Mouse (Mus musculus): ENCODE results near the gene Copz1. TPM values are rescaled to one million over a fixed set of nuclear protein-coding genes. Genes with fewer than 3 reads are reported as not detected.
"Not testable (repeated sequence)": the region's sequence is repeated elsewhere in the genome, so short reads cannot be mapped to it uniquely, and the experiment has no call there.

Gene Copz1
- polyA plus RNA-seq, 1 experiment, result 129 TPM

DNA sequence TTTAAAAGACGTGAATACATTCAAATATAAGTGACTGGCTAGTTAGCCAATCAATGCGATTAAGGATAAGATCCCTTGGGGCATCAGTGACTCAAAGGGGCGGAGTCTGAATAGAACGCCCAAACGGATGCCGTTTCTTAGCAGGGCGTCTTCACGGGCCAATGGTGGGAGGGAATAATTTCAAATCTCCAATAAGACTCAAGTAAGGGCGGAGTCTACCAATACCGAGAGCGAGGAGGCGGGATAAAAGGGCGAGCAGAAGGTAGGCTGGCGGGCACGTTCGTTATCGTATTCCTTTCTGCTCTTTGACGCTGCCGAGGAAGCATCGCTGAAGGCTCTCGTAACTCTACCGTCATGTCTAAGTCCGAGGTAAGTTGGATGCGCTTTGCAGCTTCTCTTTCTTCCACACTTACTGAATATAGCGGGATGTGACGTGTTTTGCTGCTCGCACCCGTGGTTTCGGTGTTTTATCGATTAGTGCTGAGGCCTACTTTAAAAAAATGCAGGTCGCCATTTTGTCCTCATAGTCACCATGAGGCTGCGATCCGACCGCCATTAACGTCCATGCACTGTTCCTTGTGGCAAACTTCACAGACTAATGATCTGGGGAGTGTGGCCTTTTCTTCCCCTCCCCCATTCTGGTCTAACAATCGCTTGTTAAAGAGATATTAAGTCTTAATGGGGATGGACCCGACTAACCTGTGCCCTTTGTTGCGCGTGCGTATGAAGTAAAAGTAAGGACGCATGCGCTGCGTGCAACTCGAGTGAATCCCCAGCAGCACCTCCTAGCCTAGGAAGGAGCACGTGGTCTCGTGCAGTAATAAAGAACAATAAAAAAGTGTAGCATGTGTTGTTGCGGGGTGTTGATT is 32.1 kb upstream of the Copz1 start, which contains the start of gene Hnrnpa1:
TSS of gene Hnrnpa1 (plus strand) at position 273 of the 869 bp plus-strand sequence.
- H3K4me1 ChIP-seq (ENCODE audit: control insufficient read depth, insufficient read depth, low read length), result peaks cover 13% of the 10 kb centered on the region
- peak within 1 kb of the TSS; percentile 90 for H3K27ac ChIP-seq (ENCODE audit: insufficient read depth, low read depth, low read length)
- TF ChIP-seq CTCF (IDR thresholded peaks at IDR 0.05; ENCODE audit: low read depth, low read length) (no peak), POLR2A (IDR thresholded peaks at IDR 0.05; ENCODE audit: borderline replicate concordance, low read depth, low read length) (no peak)
- H3K4me3 ChIP-seq (ENCODE audit: insufficient read depth, low read length), result peak within 1 kb of the TSS; percentile 83

DNA sequence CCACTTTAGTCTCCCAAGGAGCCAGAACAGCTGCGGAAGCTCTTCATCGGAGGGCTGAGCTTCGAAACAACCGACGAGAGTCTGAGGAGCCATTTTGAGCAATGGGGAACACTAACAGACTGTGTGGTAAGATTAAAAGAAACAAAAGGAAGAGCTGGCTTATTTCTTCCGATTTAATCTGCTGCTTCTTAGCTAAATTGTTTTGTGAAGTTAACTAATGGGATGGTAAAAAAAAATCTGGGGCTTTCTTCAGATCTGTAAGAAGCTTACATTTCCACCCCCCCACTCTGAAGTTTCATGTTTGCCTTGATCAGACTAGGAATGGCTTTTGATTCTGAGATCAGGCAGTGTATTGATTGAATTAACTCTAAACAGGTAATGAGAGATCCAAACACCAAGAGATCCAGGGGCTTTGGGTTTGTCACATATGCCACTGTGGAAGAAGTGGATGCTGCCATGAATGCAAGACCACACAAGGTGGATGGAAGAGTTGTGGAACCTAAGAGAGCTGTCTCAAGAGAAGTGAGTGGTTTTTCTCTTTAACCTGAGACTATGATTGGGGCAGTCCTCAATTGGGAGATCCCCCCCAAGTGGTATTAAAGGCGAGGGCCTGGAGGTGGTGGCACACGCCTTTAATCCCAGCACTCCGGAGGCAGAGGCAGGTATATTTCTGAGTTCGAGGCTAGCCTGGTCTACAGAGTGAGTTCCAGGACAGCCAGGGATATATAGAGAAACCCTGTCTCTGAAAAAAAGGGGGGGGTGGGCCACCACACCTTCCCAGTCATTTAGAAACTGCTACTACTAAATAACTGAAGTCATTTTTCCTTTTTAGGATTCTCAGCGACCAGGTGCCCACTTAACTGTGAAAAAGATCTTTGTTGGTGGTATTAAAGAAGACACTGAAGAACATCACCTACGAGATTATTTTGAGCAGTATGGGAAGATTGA is 31.2 kb upstream of the Copz1 start:
- peaks cover 13% of the 10 kb centered on the region for H3K4me1 ChIP-seq (ENCODE audit: control insufficient read depth, insufficient read depth, low read length)
- peak overlapping the region; percentile 90 for H3K27ac ChIP-seq (ENCODE audit: insufficient read depth, low read depth, low read length)
- H3K4me3 ChIP-seq (ENCODE audit: insufficient read depth, low read length), result peak overlapping the region; percentile 83

DNA sequence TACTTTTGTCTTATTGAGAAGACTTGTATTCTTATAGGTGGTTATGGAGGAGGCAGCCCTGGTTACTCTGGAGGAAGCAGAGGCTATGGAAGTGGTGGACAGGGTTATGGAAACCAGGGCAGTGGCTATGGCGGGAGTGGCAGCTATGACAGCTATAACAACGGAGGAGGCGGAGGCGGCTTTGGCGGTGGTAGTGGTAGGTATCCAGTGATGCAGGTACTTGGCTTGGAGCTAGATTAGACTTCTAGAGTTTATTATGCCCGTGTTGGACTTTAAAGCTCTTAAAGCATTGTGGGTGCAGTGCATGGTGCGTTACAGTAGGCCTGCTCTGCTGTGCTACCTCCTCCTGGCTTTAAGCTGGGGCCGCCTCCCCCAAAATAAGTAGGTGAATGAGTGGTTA is 29.6 kb upstream of the Copz1 start:
- Histone ChIP-seq H3K4me3 (ENCODE audit: insufficient read depth, low read length) (peak overlapping the region; percentile 47), H3K4me1 (ENCODE audit: control insufficient read depth, insufficient read depth, low read length) (peaks cover 11% of the 10 kb centered on the region), H3K27ac (ENCODE audit: insufficient read depth, low read depth, low read length) (no peak overlapping the region)
- no peak for TF ChIP-seq CTCF (IDR thresholded peaks at IDR 0.05; ENCODE audit: low read depth, low read length)
- TF ChIP-seq POLR2A (IDR thresholded peaks at IDR 0.05; ENCODE audit: borderline replicate concordance, low read depth, low read length), result no peak

DNA sequence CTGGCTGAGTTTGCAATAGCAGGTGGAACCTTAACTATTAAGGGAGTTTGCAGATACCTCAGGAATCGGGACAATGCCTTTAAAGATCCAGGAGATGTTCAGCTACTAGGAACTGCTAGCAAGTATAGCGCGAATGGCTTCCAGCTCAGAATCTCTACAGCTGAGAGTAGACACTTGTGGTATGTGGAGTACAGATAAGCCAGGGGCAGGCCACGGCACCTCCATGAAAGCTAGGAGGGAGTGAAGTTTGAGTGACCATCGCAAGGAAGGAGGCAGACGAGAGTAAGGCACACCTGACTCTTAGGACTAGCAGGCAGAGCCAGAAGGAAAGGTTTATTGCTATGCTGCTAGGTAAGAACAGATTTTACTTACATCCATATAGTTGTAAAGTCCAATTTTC is 26.9 kb upstream of the Copz1 start:
- no peak for TF ChIP-seq POLR2A (IDR thresholded peaks at IDR 0.05; ENCODE audit: borderline replicate concordance, low read depth, low read length)
- no peak for TF ChIP-seq CTCF (IDR thresholded peaks at IDR 0.05; ENCODE audit: low read depth, low read length)
- H3K27ac ChIP-seq (ENCODE audit: insufficient read depth, low read depth, low read length), result no peak overlapping the region
- H3K4me1 ChIP-seq (ENCODE audit: control insufficient read depth, insufficient read depth, low read length), result peaks cover 9% of the 10 kb centered on the region
- H3K4me3 ChIP-seq (ENCODE audit: insufficient read depth, low read length), result no peak overlapping the region

DNA sequence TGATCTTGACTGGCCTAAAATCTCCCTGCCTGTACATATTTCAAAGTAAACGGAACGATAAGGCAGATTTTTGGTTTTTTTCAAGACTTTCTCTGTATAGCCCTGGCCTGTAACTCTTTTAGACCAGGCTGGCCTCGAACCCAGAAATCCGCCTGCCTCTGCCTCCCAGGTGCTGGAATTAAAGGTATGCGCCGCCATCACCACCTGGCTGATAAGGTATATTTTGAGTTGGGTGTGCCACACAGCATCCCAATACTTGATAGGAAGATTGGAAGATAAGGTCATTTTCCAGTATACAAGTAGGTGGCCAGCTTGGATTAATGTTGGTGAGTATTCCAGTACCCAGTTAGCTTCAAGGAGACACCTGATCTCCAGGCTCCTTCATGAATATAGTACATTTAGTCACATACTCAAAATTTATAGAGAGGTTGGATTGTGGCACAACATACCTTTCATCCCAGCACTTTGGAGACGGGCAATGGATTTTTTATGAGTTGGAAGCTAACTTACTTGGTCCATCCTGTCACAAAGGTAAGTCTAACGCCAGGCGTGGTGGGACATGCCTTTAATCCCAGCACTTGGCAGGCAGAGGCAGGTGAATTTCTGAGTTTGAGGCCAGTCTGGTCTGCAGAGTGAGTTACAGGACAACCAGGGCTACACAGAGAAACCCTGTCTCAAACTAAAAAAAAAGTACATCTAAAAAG is 25.3 kb upstream of the Copz1 start:
- no peak overlapping the region for H3K27ac ChIP-seq (ENCODE audit: insufficient read depth, low read depth, low read length)
- TF ChIP-seq CTCF (IDR thresholded peaks at IDR 0.05; ENCODE audit: low read depth, low read length), result no peak
- peaks cover 8% of the 10 kb centered on the region for H3K4me1 ChIP-seq (ENCODE audit: control insufficient read depth, insufficient read depth, low read length)
- H3K4me3 ChIP-seq (ENCODE audit: insufficient read depth, low read length), result no peak overlapping the region

DNA sequence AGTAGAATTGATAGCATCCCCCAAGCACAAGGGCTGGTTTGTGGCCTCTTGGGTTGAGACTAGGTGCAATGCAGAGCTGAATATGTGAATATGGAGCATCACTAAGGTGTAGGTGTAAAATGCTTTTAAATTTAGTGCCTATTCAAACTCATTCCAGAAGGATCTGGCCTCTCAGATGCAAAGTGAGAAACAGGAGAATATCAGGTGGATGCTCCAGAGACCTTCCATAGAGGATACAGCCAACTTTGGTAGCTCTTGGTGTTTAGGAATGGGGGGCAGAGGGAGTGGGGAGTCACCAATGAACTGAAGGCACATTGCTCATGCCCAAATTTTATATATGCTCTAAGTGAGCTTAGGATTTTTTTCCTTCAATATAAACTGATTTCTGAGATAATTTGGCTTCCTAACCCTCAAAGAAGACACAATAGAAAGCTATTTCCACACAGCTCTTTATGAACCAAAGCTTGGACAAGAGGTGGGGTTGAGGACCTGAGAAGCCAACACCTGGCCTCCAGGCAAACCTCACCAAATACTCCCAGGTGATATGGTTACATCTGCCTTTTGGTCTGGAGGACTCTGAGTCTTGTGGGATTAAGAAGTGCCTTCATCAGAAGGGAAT is 24.6 kb upstream of the Copz1 start:
- Histone ChIP-seq H3K4me3 (ENCODE audit: insufficient read depth, low read length) (no peak overlapping the region), H3K27ac (ENCODE audit: insufficient read depth, low read depth, low read length) (no peak overlapping the region), H3K4me1 (ENCODE audit: control insufficient read depth, insufficient read depth, low read length) (peaks cover 2% of the 10 kb centered on the region)
- TF ChIP-seq CTCF (IDR thresholded peaks at IDR 0.05; ENCODE audit: low read depth, low read length), result no peak
- TF ChIP-seq POLR2A (IDR thresholded peaks at IDR 0.05; ENCODE audit: borderline replicate concordance, low read depth, low read length), result no peak

DNA sequence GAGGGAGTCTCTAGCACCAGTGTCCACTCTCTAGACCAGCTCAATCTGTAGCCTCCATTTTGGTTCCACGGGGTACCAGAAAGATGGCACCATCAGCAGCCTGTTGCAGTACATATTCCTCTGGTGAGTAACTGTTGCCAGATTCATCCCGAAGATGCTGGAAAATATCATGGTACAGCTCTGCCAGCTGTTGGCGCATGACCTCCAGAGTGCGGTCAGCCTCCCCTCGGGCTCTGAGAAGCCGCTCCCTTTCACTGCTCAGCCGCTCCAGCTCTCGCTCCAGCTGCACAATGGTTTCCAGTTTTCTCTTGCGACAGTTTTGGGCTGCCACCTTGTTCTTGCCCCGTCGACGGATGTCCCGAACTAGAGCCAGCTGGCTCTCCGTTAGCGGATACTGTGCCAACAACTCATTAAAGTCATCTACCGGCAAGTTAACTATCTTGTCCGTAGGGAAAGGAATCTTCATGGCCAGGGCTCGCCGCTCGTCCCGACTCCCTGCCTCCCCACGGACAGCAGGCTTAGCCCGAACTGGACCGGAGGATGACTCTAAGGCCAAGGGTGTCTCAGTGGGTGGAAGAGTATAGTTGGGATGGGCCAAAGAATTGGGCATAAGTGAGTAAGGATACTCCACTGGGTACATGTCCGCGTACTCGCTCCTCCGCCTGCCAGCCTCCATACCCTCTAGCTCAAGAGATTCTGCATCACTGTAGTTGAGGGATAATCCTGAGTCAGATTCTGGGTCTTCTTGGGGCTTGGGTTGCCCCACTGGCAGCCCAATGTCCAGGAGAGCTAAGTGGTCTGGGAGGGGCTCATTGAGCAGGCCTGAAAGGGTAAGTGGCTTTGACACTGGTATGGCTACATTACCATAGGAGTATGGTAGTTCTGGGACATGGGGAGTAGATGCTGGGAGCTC is 23.9 kb upstream of the Copz1 start:
- TF ChIP-seq POLR2A (IDR thresholded peaks at IDR 0.05; ENCODE audit: borderline replicate concordance, low read depth, low read length) (no peak), CTCF (IDR thresholded peaks at IDR 0.05; ENCODE audit: low read depth, low read length) (no peak)
- Histone ChIP-seq H3K27ac (ENCODE audit: insufficient read depth, low read depth, low read length) (no peak overlapping the region), H3K4me1 (ENCODE audit: control insufficient read depth, insufficient read depth, low read length) (no peaks in the 10 kb centered on the region), H3K4me3 (ENCODE audit: insufficient read depth, low read length) (no peak overlapping the region)

DNA sequence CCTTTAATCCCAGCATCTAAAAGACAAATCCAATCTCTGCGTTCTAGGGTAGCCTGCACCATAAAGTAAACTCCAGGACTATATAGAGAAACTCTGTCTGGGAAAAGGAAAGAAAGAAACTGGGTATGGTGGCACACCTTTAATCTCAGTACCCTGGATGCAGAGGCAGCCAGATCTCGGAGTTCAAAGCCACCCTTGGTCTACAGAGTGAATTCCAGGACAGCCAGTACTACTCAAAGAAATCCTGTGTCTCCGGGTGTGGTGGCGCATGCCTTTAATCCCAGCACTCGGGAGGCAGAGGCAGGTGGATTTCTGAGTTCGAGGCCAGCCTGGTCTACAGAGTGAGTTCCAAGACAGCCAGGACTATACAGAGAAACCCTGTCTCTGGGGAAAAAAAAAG is 23.0 kb upstream of the Copz1 start:
- not testable (repeated sequence) for H3K27ac ChIP-seq (ENCODE audit: insufficient read depth, low read depth, low read length); H3K4me3 ChIP-seq (ENCODE audit: insufficient read depth, low read length); H3K4me1 ChIP-seq (ENCODE audit: control insufficient read depth, insufficient read depth, low read length)

Data from bone marrow macrophage, adult 2 months (primary cell).